Mouse (Mus musculus) right cerebral cortex, postnatal 10 days (tissue): Measurements from ENCODE around the gene Nol7.

Experiments used
- DNase-seq, 2 experiments: peaks; one replicate each; pipeline ENCODE4 v3.0.0; 2021; ENCODE audit warnings: low spot score in 2 of 2

Nol7 gene

GRCm38 (mm10) chr13:43398297-43399080 is at the start of gene Nol7:
TSS of gene Nol7 (plus strand) at chr13:43398390.
- peak; percentile 97 to 98 for DNase-seq

- DNase-seq, result no peak
Observed at GRCm38 (mm10) chr13:43349376-43349775, 48.8 kb upstream of the Nol7 start.

- DNase-seq, result no peak
Observed at GRCm38 (mm10) chr13:43350489-43351169, 47.6 kb upstream of the Nol7 start.

- no peak for DNase-seq
Observed at GRCm38 (mm10) chr13:43353356-43353755, 44.8 kb upstream of the Nol7 start.

GRCm38 (mm10) chr13:43354362-43354761 is 43.8 kb upstream of the Nol7 start:
- DNase-seq, result no peak

- no peak for DNase-seq
Observed at GRCm38 (mm10) chr13:43356346-43357125, 41.7 kb upstream of the Nol7 start.

- DNase-seq, result no peak
Observed at GRCm38 (mm10) chr13:43360534-43360933, 37.7 kb upstream of the Nol7 start.

GRCm38 (mm10) chr13:43362353-43362752 is 35.8 kb upstream of the Nol7 start:
- no peak for DNase-seq

- DNase-seq, result peak; percentile 89
Observed at GRCm38 (mm10) chr13:43364985-43365824, 33.0 kb upstream of the Nol7 start, which contains the start of gene Sirt5. TSS of gene Sirt5 (plus strand) at chr13:43365496.

GRCm38 (mm10) chr13:43365825-43366184 is 32.4 kb upstream of the Nol7 start:
- no peak for DNase-seq

- no peak for DNase-seq
Observed at GRCm38 (mm10) chr13:43370063-43370462, 28.1 kb upstream of the Nol7 start.

GRCm38 (mm10) chr13:43372892-43373291 is 25.3 kb upstream of the Nol7 start:
- DNase-seq, result no peak

- no peak for DNase-seq
Observed at GRCm38 (mm10) chr13:43374205-43374604, 24.0 kb upstream of the Nol7 start.

GRCm38 (mm10) chr13:43374918-43375432 is 23.2 kb upstream of the Nol7 start:
- DNase-seq, result no peak

- no peak for DNase-seq
Observed at GRCm38 (mm10) chr13:43379989-43380388, 18.2 kb upstream of the Nol7 start.

GRCm38 (mm10) chr13:43385321-43385720 is 12.9 kb upstream of the Nol7 start:
- DNase-seq, result no peak

- DNase-seq, result no peak
Observed at GRCm38 (mm10) chr13:43397700-43398296, 392 bp upstream of the Nol7 start.

GRCm38 (mm10) chr13:43399576-43399975 is 1.4 kb downstream of the Nol7 start:
- DNase-seq, result no peak

GRCm38 (mm10) chr13:43412311-43412710 is 14.1 kb downstream of the Nol7 start:
- DNase-seq, result no peak

- no peak for DNase-seq
Observed at GRCm38 (mm10) chr13:43413611-43414010, 15.4 kb downstream of the Nol7 start.

GRCm38 (mm10) chr13:43415249-43415648 is 17.1 kb downstream of the Nol7 start:
- no peak for DNase-seq
